8 mouse cellular contexts compared by ENCODE assay signal in the genomic region with DNA sequence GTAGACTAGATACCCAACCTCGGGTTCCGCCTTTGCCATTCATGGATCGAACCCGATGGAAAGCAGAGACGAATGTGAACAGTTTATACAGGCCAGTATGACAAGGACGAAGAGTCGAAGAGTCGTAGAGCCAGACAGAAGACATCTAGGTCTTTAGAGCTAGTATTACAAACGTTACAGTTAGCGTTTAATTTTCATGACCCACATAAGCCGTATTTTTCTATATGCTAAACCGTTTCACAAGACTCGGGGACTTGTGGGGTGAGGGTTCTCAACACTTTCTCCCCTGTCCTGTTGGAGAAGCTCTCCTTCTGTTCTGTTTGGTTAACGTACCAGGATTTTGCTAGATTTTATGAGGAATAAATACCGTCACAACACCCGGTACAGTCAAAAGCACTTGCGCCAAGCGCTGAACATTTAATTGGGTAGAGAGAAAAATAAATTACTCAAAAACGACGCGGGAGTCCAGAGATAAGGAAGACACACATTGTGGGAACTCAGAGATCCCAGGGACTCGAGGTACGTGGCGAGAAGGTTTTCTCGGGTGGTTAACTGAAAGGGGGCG. TPM values are rescaled to one million over a fixed set of nuclear protein-coding genes. Genes with fewer than 3 reads are reported as not detected.
DNase-seq lines count a peak whose midpoint lies in the region; ATAC-seq and TF ChIP-seq lines count a peak whose summit lies in the region.

No protein-coding gene starts in this region.

- no peak for TF ChIP-seq CTCF in embryonic fibroblast, embryonic 13.5 days (IDR thresholded peaks at IDR 0.05; ENCODE audit: borderline replicate concordance, insufficient read depth, low read length)

- no peaks in the 10 kb centered on the region for H3K36me3 ChIP-seq in lung, embryonic 15.5 days
- no peaks in the 10 kb centered on the region for H3K36me3 ChIP-seq in intestine, embryonic 15.5 days
- no peaks in the 10 kb centered on the region for H3K36me3 ChIP-seq in neural tube, embryonic 14.5 days (ENCODE audit: control insufficient read depth, insufficient read depth, low read length)

- peak overlapping the region; percentile 78 for H3K4me2 ChIP-seq in lung, embryonic 15.5 days
- peak overlapping the region; percentile 81 for H3K4me2 ChIP-seq in intestine, embryonic 15.5 days (replicated peaks)
- peak overlapping the region; percentile 74 for H3K4me2 ChIP-seq in neural tube, embryonic 14.5 days (ENCODE audit: low read depth, low read length)

- 8% methylated on average over 26 of the region's 26 CpGs for WGBS in lung, embryonic 15.5 days
- 7% methylated on average over 26 of the region's 26 CpGs for WGBS in intestine, embryonic 15.5 days
- WGBS in neural tube, embryonic 14.5 days, result 4% methylated on average over 26 of the region's 26 CpGs

- no peak for TF ChIP-seq POLR2A in embryonic fibroblast, embryonic 13.5 days (IDR thresholded peaks at IDR 0.05; ENCODE audit: low read depth, low read length)

- DNase-seq in lung, adult 18-20 months, result no peak
- DNase-seq in left cerebral cortex, postnatal 14 days (ENCODE audit: low spot score in 2 of 2), result no peak
- no peak for DNase-seq in ovary, postnatal 10 days (ENCODE audit: low spot score)
- no peak for DNase-seq in urinary bladder, postnatal 4 days (ENCODE audit: low spot score in 2 of 2)

- H3K27me3 ChIP-seq in lung, embryonic 15.5 days, result peaks cover 29% of the 10 kb centered on the region; the same call in 1 of the 2 replicates
- H3K27me3 ChIP-seq in intestine, embryonic 15.5 days (replicated peaks), result no peaks in the 10 kb centered on the region
- no peaks in the 10 kb centered on the region for H3K27me3 ChIP-seq in neural tube, embryonic 14.5 days (ENCODE audit: control insufficient read depth, insufficient read depth, low read length)

- H3K9me3 ChIP-seq in lung, embryonic 15.5 days, result no peaks in the 10 kb centered on the region
- no peaks in the 10 kb centered on the region for H3K9me3 ChIP-seq in intestine, embryonic 15.5 days
- H3K9me3 ChIP-seq in neural tube, embryonic 14.5 days (ENCODE audit: control insufficient read depth, low read length), result no peaks in the 10 kb centered on the region

- H3K4me3 ChIP-seq in lung, embryonic 15.5 days, result peak overlapping the region; percentile 63
- peak overlapping the region; percentile 49 for H3K4me3 ChIP-seq in embryonic fibroblast, embryonic 13.5 days (ENCODE audit: insufficient read depth, low read length)
- H3K4me3 ChIP-seq in intestine, embryonic 15.5 days (replicated peaks), result peak overlapping the region; percentile 47
- H3K4me3 ChIP-seq in neural tube, embryonic 14.5 days (ENCODE audit: low read depth, low read length), result peak overlapping the region; percentile 48

- intact Hi-C loops in left cerebral cortex, postnatal 14 days (cut with DNase I), result loop anchor here (5.0 to 10.0 kb wide), 2 partner anchors 114 to 212 kb away; a partner anchor contains a TSS

- H3K9ac ChIP-seq in lung, embryonic 15.5 days, result 0 out of 2 replicates have a peak overlapping the region, but pooled peaks have one; percentile 0
- H3K9ac ChIP-seq in intestine, embryonic 15.5 days, result peak overlapping the region; percentile 29; the same call in 1 of the 2 replicates
- H3K9ac ChIP-seq in neural tube, embryonic 14.5 days (replicated peaks; ENCODE audit: low read depth, low read length), result peak overlapping the region; percentile 49; the same call in 1 of the 2 replicates

- H3K4me1 ChIP-seq in lung, embryonic 15.5 days, result peaks cover 12% of the 10 kb centered on the region
- peaks cover 5% of the 10 kb centered on the region; the same call in 1 of the 2 replicates for H3K4me1 ChIP-seq in embryonic fibroblast, embryonic 13.5 days (ENCODE audit: control insufficient read depth, insufficient read depth, low read length)
- H3K4me1 ChIP-seq in intestine, embryonic 15.5 days (replicated peaks), result no peaks in the 10 kb centered on the region; the same call in 1 of the 2 replicates
- peaks cover 5% of the 10 kb centered on the region; the same call in 1 of the 2 replicates for H3K4me1 ChIP-seq in neural tube, embryonic 14.5 days (ENCODE audit: control insufficient read depth, insufficient read depth, low read length)

- ATAC-seq in lung, embryonic 15.5 days (ENCODE audit: borderline replicate concordance, extremely low read depth, low FRiP score, low TSS enrichment), result no peak
- ATAC-seq in intestine, embryonic 15.5 days, result no peak
- no peak for ATAC-seq in neural tube, embryonic 14.5 days (ENCODE audit: low read depth)

- peak overlapping the region; percentile 20; the same call in 1 of the 2 replicates for H3K27ac ChIP-seq in lung, embryonic 15.5 days
- H3K27ac ChIP-seq in embryonic fibroblast, embryonic 13.5 days (ENCODE audit: insufficient read depth, low read length), result no peak overlapping the region
- H3K27ac ChIP-seq in intestine, embryonic 15.5 days, result peak overlapping the region; percentile 24
- peak overlapping the region; percentile 69 for H3K27ac ChIP-seq in neural tube, embryonic 14.5 days (ENCODE audit: low read depth, low read length)

RNA-seq across cellular contexts. Expression of a gene that starts 13.7 kb away (rescaled TPM):
- 0.07 and 0.15 TPM in 2 replicates for polyA plus RNA-seq in lung, embryonic 15.5 days (2015; fragmentation: Nextera tagmentation; extraction: Ambion mirVana)
- polyA plus RNA-seq in embryonic fibroblast, embryonic 13.5 days (2011; ENCODE audit: insufficient read length, low read depth, missing spikeins), result 0.18 and 0.22 TPM in 2 replicates
- 1.6 and 1.7 TPM in 2 replicates for polyA plus RNA-seq in intestine, embryonic 15.5 days (2015; fragmentation: Nextera tagmentation; extraction: Ambion mirVana)
- 85.9 and 117 TPM in 2 replicates for polyA plus RNA-seq in neural tube, embryonic 14.5 days (2014; fragmentation: Nextera tagmentation; extraction: Ambion mirVana)
- 10 to 100 TPM; 28.3 TPM for total RNA-seq in left cerebral cortex, postnatal 14 days (2021)

RNA-seq across cellular contexts. Expression of a gene that starts 14.7 kb away (rescaled TPM):
- not detected in 2 replicates for polyA plus RNA-seq in lung, embryonic 15.5 days (2015; fragmentation: Nextera tagmentation; extraction: Ambion mirVana)
- not detected in 2 replicates for polyA plus RNA-seq in embryonic fibroblast, embryonic 13.5 days (2011; ENCODE audit: insufficient read length, low read depth, missing spikeins)
- not detected in 2 replicates for polyA plus RNA-seq in intestine, embryonic 15.5 days (2015; fragmentation: Nextera tagmentation; extraction: Ambion mirVana)
- polyA plus RNA-seq in neural tube, embryonic 14.5 days (2014; fragmentation: Nextera tagmentation; extraction: Ambion mirVana), result not detected in 2 replicates
- not detected for total RNA-seq in left cerebral cortex, postnatal 14 days (2021)

RNA-seq across cellular contexts. Expression of a gene that starts 15.2 kb away (rescaled TPM):
- 43.6 and 44.4 TPM in 2 replicates for polyA plus RNA-seq in lung, embryonic 15.5 days (2015; fragmentation: Nextera tagmentation; extraction: Ambion mirVana)
- polyA plus RNA-seq in embryonic fibroblast, embryonic 13.5 days (2011; ENCODE audit: insufficient read length, low read depth, missing spikeins), result 26.8 and 31.5 TPM in 2 replicates
- 46.6 and 49.5 TPM in 2 replicates for polyA plus RNA-seq in intestine, embryonic 15.5 days (2015; fragmentation: Nextera tagmentation; extraction: Ambion mirVana)
- 66.7 and 74.0 TPM in 2 replicates for polyA plus RNA-seq in neural tube, embryonic 14.5 days (2014; fragmentation: Nextera tagmentation; extraction: Ambion mirVana)
- total RNA-seq in left cerebral cortex, postnatal 14 days (2021), result 10 to 100 TPM; 43.4 to 45.4 TPM

RNA-seq across cellular contexts. Expression of a gene that starts 40.1 kb away (rescaled TPM):
- polyA plus RNA-seq in lung, embryonic 15.5 days (2015; fragmentation: Nextera tagmentation; extraction: Ambion mirVana), result not detected in 2 replicates
- not detected in 2 replicates for polyA plus RNA-seq in embryonic fibroblast, embryonic 13.5 days (2011; ENCODE audit: insufficient read length, low read depth, missing spikeins)
- polyA plus RNA-seq in intestine, embryonic 15.5 days (2015; fragmentation: Nextera tagmentation; extraction: Ambion mirVana), result not detected in 2 replicates
- not detected in 2 replicates for polyA plus RNA-seq in neural tube, embryonic 14.5 days (2014; fragmentation: Nextera tagmentation; extraction: Ambion mirVana)
- not detected for total RNA-seq in left cerebral cortex, postnatal 14 days (2021)

RNA-seq across cellular contexts. Expression of a gene that starts 40.2 kb away (rescaled TPM):
- not detected in 2 replicates for polyA plus RNA-seq in lung, embryonic 15.5 days (2015; fragmentation: Nextera tagmentation; extraction: Ambion mirVana)
- not detected in 2 replicates for polyA plus RNA-seq in embryonic fibroblast, embryonic 13.5 days (2011; ENCODE audit: insufficient read length, low read depth, missing spikeins)
- not detected in 2 replicates for polyA plus RNA-seq in intestine, embryonic 15.5 days (2015; fragmentation: Nextera tagmentation; extraction: Ambion mirVana)
- polyA plus RNA-seq in neural tube, embryonic 14.5 days (2014; fragmentation: Nextera tagmentation; extraction: Ambion mirVana), result 0.12 TPM in 1 of 2 replicates, not detected in the other
- 1 to 10 TPM; 1.8 to 2.4 TPM for total RNA-seq in left cerebral cortex, postnatal 14 days (2021)

Comparison
In these comparisons a context has a peak if more than half of its experiments do, and no peak if none do; other contexts are left out.
1. RNA of a gene that starts 13.7 kb away (polyA plus RNA-seq): 85.9 to 117 TPM in neural tube, embryonic 14.5 days; 1.6 to 1.7 TPM in intestine, embryonic 15.5 days, 0.18 to 0.22 TPM in embryonic fibroblast, embryonic 13.5 days and 0.07 to 0.15 TPM in lung, embryonic 15.5 days; every median in the first group is over 10 times any median in the second.
2. Peak in every context shown above with its lines, with median percentiles within 50 percentile points of each other: H3K4me2 ChIP-seq, H3K4me3 ChIP-seq and H3K9ac ChIP-seq.